Mouse (Mus musculus): ENCODE measurements at regions not wholly inside any gene's neighbourhood (a gene's known extent, or its start where the extent isn't known, plus 50 kb on each side); places are given as distances from the start of the nearest gene placed in this dataset.

DNA sequence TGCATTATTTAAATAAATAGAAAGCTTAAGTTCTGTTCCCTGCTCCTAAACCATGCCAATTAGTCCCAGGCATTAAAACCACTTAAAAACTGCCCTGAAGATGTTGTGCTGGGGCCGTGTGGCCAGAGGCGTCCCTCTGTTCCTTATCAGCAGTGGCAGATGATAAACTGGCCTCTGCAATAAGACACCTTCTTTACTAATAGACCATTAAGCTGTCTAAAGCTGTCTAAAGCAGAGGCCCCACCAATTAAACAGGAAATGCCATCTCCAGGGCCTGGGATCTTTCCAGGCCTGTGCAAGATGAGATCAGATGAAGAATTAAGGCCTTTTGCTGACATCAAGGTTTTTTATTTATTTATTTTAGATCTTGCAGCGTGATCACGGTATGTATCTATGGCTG lies 118.6 kb downstream of the Edn3 start:
- Histone ChIP-seq H3K36me3 (replicated peaks) (no peaks in the 10 kb centered on the region), H3K4me3 (ENCODE audit: low read depth, low read length) (no peak overlapping the region), H3K4me1 (ENCODE audit: insufficient read depth, low read depth, low read length) (no peaks in the 10 kb centered on the region), H3K27me3 (ENCODE audit: insufficient read depth, low read length) (no peaks in the 10 kb centered on the region), H3K9me3 (replicated peaks) (peaks cover 61% of the 10 kb centered on the region)
- DNase-seq (ENCODE audit: low spot score) (no peak), ATAC-seq (ENCODE audit: extremely low read depth, insufficient number of reproducible peaks, low FRiP score, poor library complexity, severe bottlenecking) (no peak)
- no peak for TF ChIP-seq POLR2AphosphoS5 (IDR thresholded peaks at IDR 0.05; ENCODE audit: insufficient replicate concordance, low read depth, low read length)
- no peak for TF ChIP-seq TAL1 (conservative IDR thresholded peaks at IDR 0.05; ENCODE audit: low read depth, low read length)
- no peak for TF ChIP-seq GATA1 (IDR thresholded peaks at IDR 0.05; ENCODE audit: borderline replicate concordance, low read length)
- TF ChIP-seq CTCF (IDR thresholded peaks at IDR 0.05; ENCODE audit: low read depth, low read length): no peak
- TF ChIP-seq GATA2 (IDR thresholded peaks at IDR 0.05; ENCODE audit: borderline replicate concordance, low read depth, low read length): no peak

DNA sequence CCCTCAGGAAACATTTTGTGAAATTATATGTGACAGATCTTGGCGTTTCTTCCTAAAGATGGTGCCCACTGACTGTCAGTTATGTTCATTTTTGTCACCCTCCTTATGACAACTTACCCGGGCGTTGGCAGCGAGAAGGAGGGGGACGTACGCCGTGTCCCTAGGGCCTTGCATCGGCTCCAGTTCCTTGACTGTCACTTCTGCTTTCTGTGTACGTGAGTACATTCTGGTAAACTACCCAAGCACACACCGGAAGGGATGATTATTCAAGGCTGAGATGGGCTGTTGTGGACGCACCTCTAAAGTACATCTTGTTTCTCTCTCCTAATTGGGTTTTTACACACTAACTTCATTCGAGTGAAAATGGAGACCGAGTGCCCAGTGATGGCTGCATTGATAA lies 120.2 kb downstream of the Edn3 start:
- Histone ChIP-seq H3K36me3 (replicated peaks) (no peaks in the 10 kb centered on the region), H3K4me3 (ENCODE audit: low read depth, low read length) (no peak overlapping the region)
- TF ChIP-seq GATA1 (IDR thresholded peaks at IDR 0.05; ENCODE audit: borderline replicate concordance, low read length) (no peak), GATA2 (IDR thresholded peaks at IDR 0.05; ENCODE audit: borderline replicate concordance, low read depth, low read length) (no peak), POLR2AphosphoS5 (IDR thresholded peaks at IDR 0.05; ENCODE audit: insufficient replicate concordance, low read depth, low read length) (no peak), CTCF (IDR thresholded peaks at IDR 0.05; ENCODE audit: low read depth, low read length) (no peak), TAL1 (conservative IDR thresholded peaks at IDR 0.05; ENCODE audit: low read depth, low read length) (no peak)

DNA sequence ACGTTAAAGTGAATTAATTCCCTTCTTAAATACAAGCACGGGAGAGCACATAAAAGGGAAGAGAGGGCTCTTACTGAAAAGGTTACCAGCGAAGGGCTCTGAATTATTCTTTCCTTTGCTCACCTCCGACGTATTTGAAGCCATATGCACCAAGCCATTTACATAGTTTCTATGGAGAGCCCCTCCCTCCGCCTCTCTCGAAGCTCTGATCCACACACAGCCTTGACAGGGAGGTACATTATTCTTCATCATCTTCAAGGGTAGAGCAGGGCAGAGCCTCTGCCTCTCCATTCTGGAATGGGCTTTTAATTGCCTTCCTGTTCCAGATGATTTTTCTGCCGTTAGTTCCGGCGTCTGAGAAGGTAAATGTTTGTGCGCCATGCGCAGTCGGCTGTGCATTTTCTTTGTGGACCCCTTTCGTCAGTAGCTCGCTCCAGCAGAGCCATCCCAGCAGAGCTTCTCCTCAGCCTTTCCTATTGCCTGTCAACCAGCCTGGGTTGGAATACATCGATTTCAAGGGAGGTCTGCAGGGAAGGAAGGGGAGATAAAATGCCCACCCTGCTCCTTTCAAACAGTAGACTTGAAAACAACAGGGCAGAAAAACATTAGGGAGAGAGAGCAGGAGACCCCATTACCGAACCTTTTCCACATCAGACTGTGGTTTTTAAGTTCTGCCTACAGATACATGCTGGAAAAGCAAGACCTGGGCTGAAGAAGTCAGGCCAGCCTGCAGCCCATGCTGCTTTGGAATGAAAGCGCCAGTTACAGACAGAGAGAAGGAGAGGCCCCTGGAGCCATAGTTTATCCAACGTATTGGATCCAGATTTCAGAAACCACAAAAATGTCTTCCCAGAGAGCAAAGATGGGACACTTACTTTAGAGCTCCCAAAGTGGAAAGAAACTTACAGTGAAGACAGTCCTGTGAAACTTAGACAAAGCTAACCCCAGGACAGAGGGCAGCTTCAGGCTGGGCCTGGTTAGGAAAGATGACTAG lies 124.1 kb downstream of the Edn3 start:
- peaks cover 73% of the 10 kb centered on the region for H3K9me3 ChIP-seq (replicated peaks)
- ATAC-seq (ENCODE audit: extremely low read depth, insufficient number of reproducible peaks, low FRiP score, poor library complexity, severe bottlenecking) (no peak), DNase-seq (ENCODE audit: low spot score) (no peak)
- no peak overlapping the region for H3K4me3 ChIP-seq (ENCODE audit: low read depth, low read length)
- H3K36me3 ChIP-seq (replicated peaks): no peaks in the 10 kb centered on the region
- no peaks in the 10 kb centered on the region for H3K27me3 ChIP-seq (ENCODE audit: insufficient read depth, low read length)
- TF ChIP-seq TAL1 (conservative IDR thresholded peaks at IDR 0.05; ENCODE audit: low read depth, low read length): no peak
- TF ChIP-seq GATA2 (IDR thresholded peaks at IDR 0.05; ENCODE audit: borderline replicate concordance, low read depth, low read length): no peak
- TF ChIP-seq GATA1 (IDR thresholded peaks at IDR 0.05; ENCODE audit: borderline replicate concordance, low read length): no peak
- TF ChIP-seq POLR2AphosphoS5 (IDR thresholded peaks at IDR 0.05; ENCODE audit: insufficient replicate concordance, low read depth, low read length): no peak
- no peak for TF ChIP-seq CTCF (IDR thresholded peaks at IDR 0.05; ENCODE audit: low read depth, low read length)
- no peaks in the 10 kb centered on the region for H3K4me1 ChIP-seq (ENCODE audit: insufficient read depth, low read depth, low read length)

More for the DNA sequence above, 120.2 kb downstream of the Edn3 start:
- ATAC-seq (ENCODE audit: extremely low read depth, insufficient number of reproducible peaks, low FRiP score, poor library complexity, severe bottlenecking) (no peak), DNase-seq (ENCODE audit: low spot score) (no peak)
- Histone ChIP-seq H3K4me1 (ENCODE audit: insufficient read depth, low read depth, low read length) (no peaks in the 10 kb centered on the region), H3K9me3 (replicated peaks) (peaks cover 69% of the 10 kb centered on the region), H3K27me3 (ENCODE audit: insufficient read depth, low read length) (no peaks in the 10 kb centered on the region)

DNA sequence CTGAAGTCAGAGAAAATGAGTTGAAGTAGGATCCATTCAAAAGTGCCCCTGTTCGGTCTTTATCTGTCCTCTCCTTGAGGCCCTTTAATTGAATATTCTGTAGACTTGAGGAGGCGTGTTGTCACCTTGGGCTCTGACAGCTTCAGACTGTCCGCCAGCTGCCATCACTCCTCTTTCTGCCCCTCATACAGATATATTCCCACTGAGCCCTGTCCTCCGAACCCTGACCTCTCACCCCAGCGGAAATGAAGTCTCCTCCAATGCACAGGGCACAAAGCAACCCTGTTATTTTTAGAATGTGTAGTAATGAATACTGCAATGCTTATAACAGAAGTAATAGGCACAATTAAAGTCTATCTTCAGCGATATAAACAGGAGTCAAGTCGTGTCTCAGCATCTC lies 117.4 kb upstream of the Gm14444 start:
- Histone ChIP-seq H3K9me3 (replicated peaks) (peaks cover 76% of the 10 kb centered on the region), H3K4me1 (ENCODE audit: insufficient read depth, low read depth, low read length) (no peaks in the 10 kb centered on the region), H3K27me3 (ENCODE audit: insufficient read depth, low read length) (no peaks in the 10 kb centered on the region), H3K36me3 (replicated peaks) (no peaks in the 10 kb centered on the region), H3K4me3 (ENCODE audit: low read depth, low read length) (no peak overlapping the region)
- ATAC-seq (ENCODE audit: extremely low read depth, insufficient number of reproducible peaks, low FRiP score, poor library complexity, severe bottlenecking) (no peak), DNase-seq (ENCODE audit: low spot score) (no peak)
- TF ChIP-seq GATA1 (IDR thresholded peaks at IDR 0.05; ENCODE audit: borderline replicate concordance, low read length): no peak
- no peak for TF ChIP-seq TAL1 (conservative IDR thresholded peaks at IDR 0.05; ENCODE audit: low read depth, low read length)
- TF ChIP-seq POLR2AphosphoS5 (IDR thresholded peaks at IDR 0.05; ENCODE audit: insufficient replicate concordance, low read depth, low read length): no peak
- no peak for TF ChIP-seq GATA2 (IDR thresholded peaks at IDR 0.05; ENCODE audit: borderline replicate concordance, low read depth, low read length)
- no peak for TF ChIP-seq CTCF (IDR thresholded peaks at IDR 0.05; ENCODE audit: low read depth, low read length)

DNA sequence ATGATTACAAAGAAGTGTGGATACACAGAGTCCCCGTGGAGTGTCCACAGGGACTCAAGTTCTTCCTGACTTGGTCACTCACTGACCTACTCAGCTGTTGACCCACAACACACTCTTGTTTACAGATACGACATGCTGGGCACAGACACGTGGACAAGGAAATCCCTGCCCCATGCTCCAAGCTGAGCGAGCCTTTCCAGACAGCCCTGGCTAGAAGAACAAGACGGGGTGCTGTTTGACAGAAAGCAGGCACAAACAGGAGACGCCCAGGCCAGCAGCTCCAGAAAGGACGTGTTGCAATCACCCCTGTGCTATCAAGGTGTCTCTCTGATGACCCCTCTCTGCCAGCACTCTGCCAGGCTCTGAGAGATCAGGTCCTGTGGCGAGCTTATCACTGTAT lies 112.6 kb upstream of the Gm14444 start:
- Histone ChIP-seq H3K4me1 (ENCODE audit: insufficient read depth, low read depth, low read length) (no peaks in the 10 kb centered on the region), H3K9me3 (replicated peaks) (peaks cover 83% of the 10 kb centered on the region), H3K4me3 (ENCODE audit: low read depth, low read length) (no peak overlapping the region), H3K27me3 (ENCODE audit: insufficient read depth, low read length) (no peaks in the 10 kb centered on the region; the same call in 1 of the 2 replicates), H3K36me3 (replicated peaks) (no peaks in the 10 kb centered on the region)
- TF ChIP-seq GATA2 (IDR thresholded peaks at IDR 0.05; ENCODE audit: borderline replicate concordance, low read depth, low read length): no peak
- no peak for TF ChIP-seq TAL1 (conservative IDR thresholded peaks at IDR 0.05; ENCODE audit: low read depth, low read length)
- TF ChIP-seq GATA1 (IDR thresholded peaks at IDR 0.05; ENCODE audit: borderline replicate concordance, low read length): no peak
- TF ChIP-seq CTCF (IDR thresholded peaks at IDR 0.05; ENCODE audit: low read depth, low read length): no peak
- no peak for TF ChIP-seq POLR2AphosphoS5 (IDR thresholded peaks at IDR 0.05; ENCODE audit: insufficient replicate concordance, low read depth, low read length)
- ATAC-seq (ENCODE audit: extremely low read depth, insufficient number of reproducible peaks, low FRiP score, poor library complexity, severe bottlenecking) (no peak), DNase-seq (ENCODE audit: low spot score) (no peak)

DNA sequence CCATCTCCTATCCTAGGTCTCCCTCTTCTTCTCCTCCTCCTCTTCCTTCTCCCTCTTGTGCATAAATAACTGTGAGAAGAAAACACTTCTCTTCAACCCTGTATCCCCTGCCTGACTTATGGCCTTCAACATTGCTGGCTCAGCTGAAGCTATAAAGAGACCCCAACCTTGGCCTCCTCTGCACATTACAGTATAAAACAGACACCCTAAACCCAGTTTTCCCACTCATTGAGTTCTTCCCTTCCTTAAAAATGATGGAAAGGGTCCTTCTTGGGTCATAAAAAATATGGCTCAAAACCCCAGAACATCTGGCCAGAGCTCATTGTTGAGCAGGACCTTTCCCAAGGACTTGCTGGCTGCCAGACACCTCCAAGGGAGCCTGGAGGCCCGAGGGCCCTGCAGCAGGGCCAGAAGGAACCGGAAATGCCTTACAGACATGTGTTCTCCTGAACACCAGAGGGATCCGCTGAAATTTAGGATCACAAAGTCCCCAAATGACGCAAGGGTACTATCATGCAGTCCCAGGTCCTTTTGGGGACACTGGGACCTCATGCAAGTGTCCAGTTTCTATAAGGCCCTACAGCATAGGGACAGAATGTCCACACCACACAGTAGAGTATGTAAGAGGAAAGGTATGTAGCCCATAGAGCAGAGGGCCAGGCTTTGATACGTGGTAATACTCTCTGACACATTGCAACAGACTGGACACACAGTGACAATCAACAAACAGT lies 109.9 kb upstream of the Gm14444 start:
- H3K36me3 ChIP-seq (replicated peaks): no peaks in the 10 kb centered on the region
- DNase-seq (ENCODE audit: low spot score): no peak
- H3K9me3 ChIP-seq (replicated peaks): peaks cover 86% of the 10 kb centered on the region
- no peaks in the 10 kb centered on the region for H3K4me1 ChIP-seq (ENCODE audit: insufficient read depth, low read depth, low read length)
- H3K27me3 ChIP-seq (ENCODE audit: insufficient read depth, low read length): no peaks in the 10 kb centered on the region; the same call in 1 of the 2 replicates
- no peak for ATAC-seq (ENCODE audit: extremely low read depth, insufficient number of reproducible peaks, low FRiP score, poor library complexity, severe bottlenecking)
- no peak overlapping the region for H3K4me3 ChIP-seq (ENCODE audit: low read depth, low read length)
- TF ChIP-seq TAL1 (conservative IDR thresholded peaks at IDR 0.05; ENCODE audit: low read depth, low read length) (no peak), POLR2AphosphoS5 (IDR thresholded peaks at IDR 0.05; ENCODE audit: insufficient replicate concordance, low read depth, low read length) (no peak), CTCF (IDR thresholded peaks at IDR 0.05; ENCODE audit: low read depth, low read length) (no peak), GATA2 (IDR thresholded peaks at IDR 0.05; ENCODE audit: borderline replicate concordance, low read depth, low read length) (no peak), GATA1 (IDR thresholded peaks at IDR 0.05; ENCODE audit: borderline replicate concordance, low read length) (no peak)

Data from G1E (cell line).